Mouse (Mus musculus) spleen, adult 18-20 months (tissue): ENCODE measurements around the gene Crybg3.

Experiments
- DNase-seq, 2 experiments: peaks; one replicate each; pipeline ENCODE4 v3.0.0; 2022; ENCODE audit warnings: mixed read lengths in 2 of 2

The Crybg3 gene

GRCm38 (mm10) chr16:59600311-59601251, at the start of gene Crybg3:
Gene Crybg3 (minus strand): TSS chr16:59600979.
- DNase-seq = peak; percentile 49 to 72

GRCm38 (mm10) chr16:59643766-59644165, 43.0 kb upstream of the Crybg3 start:
- DNase-seq = no peak

DNA sequence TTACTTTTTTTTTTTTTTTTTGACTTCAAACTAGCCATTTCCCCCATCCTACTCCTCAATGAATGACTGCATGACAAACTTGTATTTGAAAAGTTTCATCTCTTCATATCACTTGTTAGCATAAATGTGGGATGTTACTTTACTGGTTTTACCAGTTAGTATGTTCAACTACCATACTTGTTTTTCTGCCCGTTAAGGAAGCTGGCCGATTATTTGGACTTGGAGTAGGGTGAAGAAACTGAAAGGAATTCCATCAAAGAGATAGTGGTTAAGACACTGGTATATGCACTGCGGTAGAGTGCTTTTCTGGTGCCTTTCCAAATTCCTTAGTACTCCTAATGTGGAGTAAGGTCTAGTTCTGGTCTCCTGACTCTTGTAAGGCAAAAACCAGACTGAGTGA, 39.2 kb upstream of the Crybg3 start:
- no peak for DNase-seq

DNA sequence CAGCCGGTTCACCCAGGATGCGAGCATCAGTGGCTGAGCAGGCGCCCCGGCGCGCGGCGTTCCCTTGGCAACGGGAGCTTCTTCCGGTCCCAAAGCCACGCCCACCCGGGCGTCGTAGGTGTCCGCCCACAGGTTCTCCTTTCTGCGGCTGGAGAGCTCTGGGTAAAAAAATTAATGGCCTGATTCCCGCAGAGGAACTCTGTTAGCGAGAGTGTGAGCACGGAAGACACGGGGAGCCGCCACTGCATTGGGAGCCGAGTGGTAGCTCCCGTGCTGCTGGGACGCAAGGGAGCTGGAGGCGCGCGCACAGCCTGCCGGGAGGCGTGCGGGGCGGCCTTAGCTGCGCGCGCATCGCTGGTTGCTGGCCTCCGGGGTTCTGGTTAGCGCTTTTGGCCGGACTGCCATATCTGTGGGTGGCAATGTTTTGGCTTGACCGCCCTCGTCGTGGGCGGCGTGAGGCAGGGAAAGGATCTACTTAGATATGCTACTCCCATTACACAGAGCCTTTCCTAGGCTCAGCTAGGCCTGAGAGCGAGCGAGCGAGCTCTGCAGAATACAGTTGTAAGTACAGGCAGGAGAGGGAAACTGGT, 38.4 kb upstream of the Crybg3 start, which contains the start of gene Arl6:
Gene Arl6 (minus strand): TSS at position 290 of the 590 bp plus-strand sequence.
- DNase-seq = peak; percentile 88 to 94

DNA sequence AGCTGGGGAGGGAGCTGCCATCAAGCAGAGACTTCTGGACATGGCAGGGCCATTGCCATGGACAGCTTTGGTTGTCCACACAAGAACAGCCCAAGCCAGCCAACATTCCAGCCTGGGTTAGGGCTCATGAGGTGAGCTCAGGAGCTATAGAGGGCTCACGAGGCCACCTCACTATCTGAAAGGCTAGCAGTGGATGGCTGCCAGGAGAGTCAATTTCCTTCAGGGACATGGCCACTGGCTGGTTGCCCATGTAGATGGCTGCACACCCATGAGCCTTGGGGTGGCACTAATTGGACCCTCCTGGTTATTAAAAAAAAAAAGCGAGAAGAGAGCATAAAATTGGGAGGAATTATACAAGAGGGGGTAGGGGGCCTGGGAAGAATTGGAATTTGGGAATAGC, 33.8 kb upstream of the Crybg3 start:
- DNase-seq = no peak

DNA sequence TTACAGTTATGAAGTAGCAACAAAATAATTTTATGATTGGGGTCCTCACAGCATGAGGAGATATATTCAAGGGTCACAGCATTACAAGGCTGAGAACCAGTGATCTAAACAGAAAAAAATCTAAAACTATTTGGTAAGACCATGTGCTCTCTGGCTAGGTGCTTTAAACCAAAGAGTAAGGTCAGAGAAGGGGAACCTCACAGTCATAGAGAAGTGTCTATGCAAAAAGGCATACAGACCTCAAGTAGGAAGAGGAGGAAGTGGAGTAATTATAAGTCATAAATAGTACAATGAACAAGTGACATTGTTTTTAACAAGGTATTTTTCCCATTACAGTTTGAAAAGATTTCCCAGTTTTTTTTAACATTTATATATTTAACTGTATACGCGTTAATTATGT, 20.8 kb upstream of the Crybg3 start:
- DNase-seq = no peak

DNA sequence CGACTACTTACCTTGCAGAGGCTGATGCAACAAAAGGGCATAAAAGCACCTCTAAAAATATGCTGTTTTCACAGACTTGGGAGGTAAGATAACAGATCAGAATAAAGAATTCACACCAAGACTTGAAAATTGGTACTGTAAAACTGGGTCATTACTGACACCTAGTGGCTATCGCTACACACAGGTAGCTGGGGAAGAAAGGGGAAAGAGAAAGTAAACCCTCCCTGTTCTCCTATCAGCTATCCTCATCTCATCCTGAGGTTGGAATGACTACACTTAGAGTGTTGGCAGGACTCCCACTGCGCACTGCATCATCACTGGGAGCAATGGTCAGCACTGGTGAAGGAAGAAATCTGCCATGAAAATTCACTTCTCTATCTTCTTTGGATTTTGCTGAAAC, 16.4 kb upstream of the Crybg3 start:
- DNase-seq = no peak

DNA sequence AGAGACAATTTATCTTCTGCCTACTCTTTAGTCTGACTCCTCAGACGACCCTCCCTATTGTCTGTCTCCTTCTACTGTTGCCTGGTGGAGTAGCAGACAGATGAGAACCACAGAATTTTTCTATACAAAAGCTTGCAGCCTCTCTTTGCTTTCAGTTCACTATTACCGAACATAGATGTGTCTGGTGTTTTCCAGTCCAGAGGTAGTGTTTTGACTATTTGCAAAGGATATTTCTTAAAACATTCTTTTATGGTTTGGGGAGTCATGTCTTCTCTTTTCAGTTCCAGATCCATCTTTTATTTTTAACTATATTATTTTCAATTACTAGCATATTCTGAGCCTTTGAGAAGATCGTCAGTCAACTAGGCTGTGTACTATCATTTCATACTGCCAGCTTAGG, 14.9 kb upstream of the Crybg3 start:
- no peak for DNase-seq

DNA sequence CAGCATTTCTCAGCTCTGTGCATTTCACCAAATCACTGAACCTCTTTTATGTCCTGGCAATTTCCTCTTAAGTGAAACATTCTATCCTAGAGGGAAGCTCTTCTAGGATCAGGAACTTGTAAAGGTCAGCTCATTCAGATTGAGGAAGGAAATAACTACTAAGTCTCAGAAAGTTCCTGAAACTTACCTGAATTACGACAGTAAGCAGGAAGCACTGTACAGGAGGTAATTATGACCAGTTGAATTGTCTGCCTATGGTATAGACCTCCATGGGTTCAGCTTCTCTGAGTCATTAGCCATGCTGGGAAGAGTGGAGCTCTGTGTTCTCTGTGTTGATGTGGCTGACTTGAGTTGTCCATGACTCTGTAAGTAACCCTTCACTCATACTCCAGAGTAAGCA, 10.0 kb upstream of the Crybg3 start:
- no peak for DNase-seq

DNA sequence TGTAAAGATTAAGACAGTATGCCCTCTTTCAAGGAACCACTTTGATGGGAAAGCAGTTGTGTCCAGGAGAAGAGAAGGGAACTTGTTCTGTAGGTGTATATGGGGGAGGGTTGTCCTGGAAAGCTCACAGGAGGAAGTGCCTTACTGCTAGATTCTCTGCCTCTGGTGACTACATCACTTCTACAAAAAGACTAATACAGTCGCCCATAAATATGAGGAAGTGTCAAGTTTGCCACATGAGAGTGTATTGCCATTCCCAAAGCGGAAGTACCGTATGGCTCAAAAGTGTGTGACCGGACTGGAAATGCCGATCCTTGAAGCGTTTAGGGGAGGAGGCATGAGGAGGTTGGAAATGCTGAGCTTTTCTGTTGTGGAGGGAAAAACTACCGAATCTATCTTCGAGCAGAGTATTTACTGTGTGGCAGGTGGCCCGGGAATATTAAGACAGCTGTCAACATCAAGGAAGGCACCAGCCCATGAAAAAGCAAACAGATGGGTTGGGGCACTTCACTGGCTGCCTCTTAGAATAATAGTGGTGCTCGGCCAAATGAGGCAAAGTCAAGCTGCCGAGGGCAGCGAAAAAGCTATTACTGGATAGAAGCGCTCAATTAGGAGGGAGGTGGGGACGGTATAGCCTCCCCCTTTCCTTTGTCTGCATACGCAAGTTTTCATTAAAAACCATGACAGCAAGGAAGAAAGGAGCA, 3.5 kb upstream of the Crybg3 start:
- no peak for DNase-seq

DNA sequence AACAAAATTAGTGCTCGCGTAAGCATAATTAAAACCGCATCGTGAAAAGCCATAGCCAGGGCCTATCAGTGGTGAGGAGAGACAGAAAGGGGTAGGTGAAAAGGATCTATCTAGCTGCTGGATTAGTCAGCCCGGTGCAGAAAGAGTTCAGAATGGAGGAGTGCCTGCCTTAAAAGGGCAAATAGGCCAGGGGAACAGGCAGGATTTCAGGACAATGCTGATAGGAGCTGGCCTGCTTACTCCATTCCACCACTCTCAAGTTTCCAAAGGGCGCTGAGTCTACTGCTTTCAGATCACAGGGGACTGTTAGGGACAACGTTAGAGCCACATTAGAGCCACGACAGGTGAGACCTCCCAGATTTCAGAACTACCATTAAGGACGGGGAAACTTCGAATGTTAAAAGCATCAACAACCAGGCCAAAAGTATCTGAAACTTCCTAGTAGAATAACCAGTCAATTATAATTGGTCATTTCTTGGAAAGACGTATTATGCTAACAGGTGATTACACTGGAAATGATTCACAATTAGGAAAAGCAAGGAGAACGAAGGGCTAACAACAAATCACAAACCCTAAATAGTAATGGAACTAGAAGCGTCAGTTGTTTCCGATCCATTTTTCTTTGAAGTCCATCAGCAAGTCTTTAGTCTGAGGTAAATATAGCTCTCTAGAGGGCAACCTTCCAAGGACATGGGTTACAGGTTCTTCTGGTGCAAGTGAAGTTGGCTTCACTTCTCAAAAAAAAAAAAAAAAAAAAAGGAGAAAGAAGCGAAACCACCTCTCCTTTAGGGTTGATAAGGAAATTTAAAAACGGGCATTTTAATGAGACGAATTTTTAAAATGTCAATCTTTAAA, 1.1 kb downstream of the Crybg3 start:
- DNase-seq = no peak

DNA sequence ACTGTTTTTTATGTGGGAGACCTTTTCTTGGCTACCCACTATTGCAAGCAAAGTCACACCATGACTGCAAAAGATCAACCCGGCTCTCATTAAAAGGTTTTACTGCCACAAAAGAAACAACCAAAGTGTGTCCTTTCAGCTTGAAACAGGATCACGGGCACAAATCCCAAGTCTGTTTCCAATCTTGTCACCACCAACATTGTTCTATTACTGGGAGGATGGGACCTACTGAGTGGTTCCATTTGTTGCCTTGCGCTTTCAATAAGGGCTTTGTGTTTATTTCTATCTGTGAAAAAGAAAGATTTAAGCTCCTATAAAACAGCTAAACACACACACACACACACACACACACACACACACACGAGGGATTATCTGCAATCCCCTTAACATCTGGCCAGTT, 1.8 kb downstream of the Crybg3 start:
- no peak for DNase-seq

GRCm38 (mm10) chr16:59597256-59597655, 3.5 kb downstream of the Crybg3 start:
- no peak for DNase-seq

- DNase-seq = no peak
Observed at GRCm38 (mm10) chr16:59594714-59595113, 6.1 kb downstream of the Crybg3 start.

DNA sequence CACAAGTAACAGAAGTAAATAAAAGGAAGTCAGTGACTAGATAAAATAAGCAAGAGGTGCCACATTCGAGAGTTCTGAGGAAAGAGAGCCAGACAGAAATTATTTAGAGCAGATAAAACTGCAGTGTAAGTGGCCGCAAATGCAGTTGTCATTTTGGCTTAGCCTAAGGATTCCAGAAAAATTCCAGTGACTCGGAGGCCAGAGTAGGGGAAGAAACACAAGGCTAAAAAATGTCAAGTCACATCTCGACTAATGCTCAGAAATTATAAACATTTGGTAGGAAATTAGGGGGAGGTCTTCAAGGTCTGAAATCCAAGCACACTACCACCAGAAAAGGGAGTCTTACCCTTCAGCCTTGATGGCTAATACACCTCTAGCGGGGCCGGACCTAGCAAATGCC, 10.0 kb downstream of the Crybg3 start:
- DNase-seq = no peak

- no peak for DNase-seq
Observed at GRCm38 (mm10) chr16:59588351-59589025, 12.3 kb downstream of the Crybg3 start.

GRCm38 (mm10) chr16:59587816-59588215, 13.0 kb downstream of the Crybg3 start:
- DNase-seq = no peak

DNA sequence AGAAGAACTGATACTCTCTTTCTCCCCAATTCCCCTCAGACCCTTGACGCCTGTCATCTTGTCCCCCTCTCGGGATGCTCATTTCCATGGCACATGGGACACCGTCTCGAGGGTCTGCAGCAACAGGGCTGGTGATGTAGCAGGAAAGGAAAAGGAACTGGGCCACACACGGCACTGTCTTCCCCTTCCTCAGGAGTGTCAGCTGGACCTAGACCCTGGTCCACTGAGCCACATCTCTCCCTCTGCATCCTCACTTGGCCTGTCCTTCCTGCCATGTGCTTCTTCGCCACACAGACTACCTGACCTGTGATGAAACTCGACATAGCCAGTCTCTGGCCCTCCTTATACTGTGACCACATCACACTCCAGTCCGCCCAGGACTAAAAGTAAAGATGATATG, 13.9 kb downstream of the Crybg3 start:
- no peak for DNase-seq

- no peak for DNase-seq
Observed at GRCm38 (mm10) chr16:59586276-59586675, 14.5 kb downstream of the Crybg3 start.

- no peak for DNase-seq
Observed at GRCm38 (mm10) chr16:59585706-59586244, 15.0 kb downstream of the Crybg3 start.

GRCm38 (mm10) chr16:59583515-59583914, 17.3 kb downstream of the Crybg3 start:
- DNase-seq = no peak

DNA sequence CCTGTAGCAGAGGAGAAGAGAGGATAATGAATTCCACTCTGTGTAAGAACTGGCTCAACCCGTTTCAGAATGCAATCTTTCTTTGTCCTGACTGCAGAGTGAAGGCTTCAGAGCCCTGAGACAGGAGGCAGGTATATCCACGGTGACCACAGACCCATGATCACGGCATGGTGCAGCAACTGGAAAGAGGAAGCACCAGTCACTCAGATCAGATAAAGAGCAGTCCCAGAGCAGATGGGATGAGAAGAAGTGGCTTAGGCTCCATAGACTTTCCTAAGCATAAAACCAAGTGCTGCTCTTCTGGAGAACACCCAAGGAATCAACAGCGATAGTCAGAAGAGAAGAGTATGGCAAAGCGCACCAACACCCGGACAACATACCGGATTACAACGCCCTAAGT, 21.5 kb downstream of the Crybg3 start:
- DNase-seq = no peak
